ENCODE assay signal across 7 mouse cellular contexts in genomic region chr19:8990432-8991102, GRCm38 (mm10). TPM values are rescaled to one million over a fixed set of nuclear protein-coding genes. Genes with fewer than 3 reads are reported as not detected.
A peak's percentile ranks its signal among the peaks of the same experiment; 100 is the strongest.
DNase-seq lines count a peak whose midpoint lies in the region; ATAC-seq and TF ChIP-seq lines count a peak whose summit lies in the region.

No protein-coding gene starts in this region.

- TF ChIP-seq EP300 in liver, embryonic 14.5 days (IDR thresholded peaks at IDR 0.05; ENCODE audit: low read depth): no peak

- peaks cover 28% of the 10 kb centered on the region for H3K4me1 ChIP-seq in forebrain, embryonic 15.5 days
- H3K4me1 ChIP-seq in liver, embryonic 14.5 days (replicated peaks; ENCODE audit: control insufficient read depth in 2 of 2, insufficient read depth in 2 of 2, low read length in 1 of 2): peaks cover 0 to 8% of the 10 kb centered on the region in 2 experiments; a peak in 3 of 4 replicates
- H3K4me1 ChIP-seq in neural tube, embryonic 15.5 days: peaks cover 53% of the 10 kb centered on the region

- 17% methylated on average over 15 of the region's 15 CpGs for WGBS in forebrain, embryonic 15.5 days
- WGBS in liver, embryonic 14.5 days (ENCODE audit: insufficient replicate concordance): 24% methylated on average over 15 of the region's 15 CpGs
- 26% methylated on average over 15 of the region's 15 CpGs for WGBS in neural tube, embryonic 15.5 days

- H3K36me3 ChIP-seq in forebrain, embryonic 15.5 days: no peaks in the 10 kb centered on the region
- H3K36me3 ChIP-seq in liver, embryonic 14.5 days (replicated peaks; ENCODE audit: control insufficient read depth, insufficient read depth, low read depth): no peaks in the 10 kb centered on the region
- H3K36me3 ChIP-seq in neural tube, embryonic 15.5 days: no peaks in the 10 kb centered on the region

- H3K4me3 ChIP-seq in forebrain, embryonic 15.5 days: peak overlapping the region; percentile 47
- peak overlapping the region; percentile 49 to 57 for H3K4me3 ChIP-seq in liver, embryonic 14.5 days (ENCODE audit: insufficient read depth in 1 of 2, low read depth in 2 of 2, low read length in 2 of 2)
- peak overlapping the region; percentile 48 for H3K4me3 ChIP-seq in neural tube, embryonic 15.5 days (replicated peaks)

- no peak overlapping the region for H3K27ac ChIP-seq in forebrain, embryonic 15.5 days (replicated peaks)
- no peak overlapping the region for H3K27ac ChIP-seq in liver, embryonic 14.5 days
- peak overlapping the region; percentile 45; the same call in 1 of the 2 replicates for H3K27ac ChIP-seq in neural tube, embryonic 15.5 days (replicated peaks)

- H3K27me3 ChIP-seq in forebrain, embryonic 15.5 days: peaks cover 13% of the 10 kb centered on the region
- H3K27me3 ChIP-seq in liver, embryonic 14.5 days (ENCODE audit: control insufficient read depth, insufficient read depth, low read length): peaks cover 29% of the 10 kb centered on the region
- H3K27me3 ChIP-seq in neural tube, embryonic 15.5 days (replicated peaks): peaks cover 49% of the 10 kb centered on the region

- H3K9ac ChIP-seq in forebrain, embryonic 15.5 days (replicated peaks): no peak overlapping the region
- no peak overlapping the region for H3K9ac ChIP-seq in liver, embryonic 14.5 days (replicated peaks)
- H3K9ac ChIP-seq in neural tube, embryonic 15.5 days (replicated peaks): peak overlapping the region; percentile 32; the same call in 1 of the 2 replicates

- peak overlapping the region; percentile 91 for H3K4me2 ChIP-seq in forebrain, embryonic 15.5 days (replicated peaks)
- H3K4me2 ChIP-seq in liver, embryonic 14.5 days (ENCODE audit: low read depth): peak overlapping the region; percentile 73
- peak overlapping the region; percentile 80 for H3K4me2 ChIP-seq in neural tube, embryonic 15.5 days

- peak; percentile 49 for ATAC-seq in forebrain, embryonic 15.5 days (replicated peaks)
- peak; percentile 18; the same call in 1 of the 2 replicates for ATAC-seq in liver, embryonic 14.5 days (ENCODE audit: insufficient read depth)
- peak; percentile 32 for ATAC-seq in neural tube, embryonic 15.5 days (ENCODE audit: low FRiP score)

- H3K9me3 ChIP-seq in forebrain, embryonic 15.5 days: no peaks in the 10 kb centered on the region
- H3K9me3 ChIP-seq in liver, embryonic 14.5 days (ENCODE audit: control insufficient read depth, low read length): no peaks in the 10 kb centered on the region
- H3K9me3 ChIP-seq in neural tube, embryonic 15.5 days (replicated peaks): no peaks in the 10 kb centered on the region

- TF ChIP-seq CTCF in liver, embryonic 14.5 days (IDR thresholded peaks at IDR 0.05; ENCODE audit: low read depth): no peak

- peak; percentile 57 for DNase-seq in 416B (ENCODE audit: low read depth)
- DNase-seq in CD4-positive, CD25-positive, alpha-beta regulatory T cell, adult 2 months (ENCODE audit: low read depth, low spot score): peak; percentile 71
- DNase-seq in liver, embryonic 14.5 days (ENCODE audit: low read depth in 3 of 3, low spot score in 3 of 3): no peak
- DNase-seq in cerebellum, adult 9-11 months: no peak
- no peak for DNase-seq in adrenal gland, adult (ENCODE audit: inconsistent age in 2 of 2, low spot score in 1 of 2)

RNA-seq across cellular contexts. Expression of gene Ahnak, which starts 1.5 kb away (rescaled TPM):
- 2.6 and 3.7 TPM in 2 replicates for polyA plus RNA-seq in forebrain, embryonic 15.5 days (2015; fragmentation: Nextera tagmentation; extraction: Ambion mirVana)
- polyA plus RNA-seq in liver, embryonic 14.5 days (2012; rRNA removed): 0.35 and 0.83 TPM in 2 replicates
- polyA plus RNA-seq in liver, embryonic 14.5 days (2014; fragmentation: Nextera tagmentation; extraction: Ambion mirVana): 1.5 and 1.7 TPM in 2 replicates
- 4.4 and 8.0 TPM in 2 replicates for polyA plus RNA-seq in neural tube, embryonic 15.5 days (2015; fragmentation: Nextera tagmentation; extraction: Ambion mirVana)

RNA-seq across cellular contexts. Expression of gene Eef1g, which starts 23.7 kb away (rescaled TPM):
- polyA plus RNA-seq in forebrain, embryonic 15.5 days (2015; fragmentation: Nextera tagmentation; extraction: Ambion mirVana): 336 and 348 TPM in 2 replicates
- polyA plus RNA-seq in liver, embryonic 14.5 days (2012; rRNA removed): 120 and 178 TPM in 2 replicates
- 183 and 201 TPM in 2 replicates for polyA plus RNA-seq in liver, embryonic 14.5 days (2014; fragmentation: Nextera tagmentation; extraction: Ambion mirVana)
- 291 and 348 TPM in 2 replicates for polyA plus RNA-seq in neural tube, embryonic 15.5 days (2015; fragmentation: Nextera tagmentation; extraction: Ambion mirVana)

RNA-seq across cellular contexts. Expression of gene Tut1, which starts 36.9 kb away (rescaled TPM):
- 34.1 and 34.7 TPM in 2 replicates for polyA plus RNA-seq in forebrain, embryonic 15.5 days (2015; fragmentation: Nextera tagmentation; extraction: Ambion mirVana)
- polyA plus RNA-seq in liver, embryonic 14.5 days (2012; rRNA removed): 9.3 and 9.5 TPM in 2 replicates
- polyA plus RNA-seq in liver, embryonic 14.5 days (2014; fragmentation: Nextera tagmentation; extraction: Ambion mirVana): 10.0 and 11.5 TPM in 2 replicates
- polyA plus RNA-seq in neural tube, embryonic 15.5 days (2015; fragmentation: Nextera tagmentation; extraction: Ambion mirVana): 25.4 and 26.0 TPM in 2 replicates

RNA-seq across cellular contexts. Expression of gene Mta2, which starts 48.9 kb away (rescaled TPM):
- 171 and 175 TPM in 2 replicates for polyA plus RNA-seq in forebrain, embryonic 15.5 days (2015; fragmentation: Nextera tagmentation; extraction: Ambion mirVana)
- 18.9 and 23.0 TPM in 2 replicates for polyA plus RNA-seq in liver, embryonic 14.5 days (2012; rRNA removed)
- polyA plus RNA-seq in liver, embryonic 14.5 days (2014; fragmentation: Nextera tagmentation; extraction: Ambion mirVana): 18.5 and 22.8 TPM in 2 replicates
- 94.8 and 117 TPM in 2 replicates for polyA plus RNA-seq in neural tube, embryonic 15.5 days (2015; fragmentation: Nextera tagmentation; extraction: Ambion mirVana)

Comparison
In these comparisons a context has a peak if more than half of its experiments do, and no peak if none do; other contexts are left out.
1. DNase-seq: peak in 416B (single experiment) and CD4-positive, CD25-positive, alpha-beta regulatory T cell, adult 2 months (single experiment); none in liver, embryonic 14.5 days (0 of 3), cerebellum, adult 9-11 months (single experiment) and adrenal gland, adult (0 of 2).
2. Peak in every context shown above with its lines, with median percentiles within 50 percentile points of each other: ATAC-seq, H3K4me2 ChIP-seq and H3K4me3 ChIP-seq.